Mouse (Mus musculus) CH12.LX (cell line): ENCODE measurements around the gene Ifna13.

Experiments
- CTCF ChIP-seq, 2 experiments: IDR thresholded peaks in 1 of 2; conservative IDR thresholded peaks in 1 of 2; 2 replicates each; pipeline ENCODE4 v1.5.1; 2011 to 2012; ENCODE audit warnings: low read depth in 2 of 2, low read length in 2 of 2, improper control_type of control experiment in 1 of 2, inconsistent platforms in 1 of 2, mild to moderate bottlenecking in 1 of 2, moderate library complexity in 1 of 2
- NRF1 ChIP-seq: IDR thresholded peaks from 2 replicates; pipeline ENCODE4 v1.6.1; 2014; ENCODE audit warnings: low read depth, mild to moderate bottlenecking, inconsistent platforms, low read length, improper control_type of control experiment, moderate library complexity

DNA sequence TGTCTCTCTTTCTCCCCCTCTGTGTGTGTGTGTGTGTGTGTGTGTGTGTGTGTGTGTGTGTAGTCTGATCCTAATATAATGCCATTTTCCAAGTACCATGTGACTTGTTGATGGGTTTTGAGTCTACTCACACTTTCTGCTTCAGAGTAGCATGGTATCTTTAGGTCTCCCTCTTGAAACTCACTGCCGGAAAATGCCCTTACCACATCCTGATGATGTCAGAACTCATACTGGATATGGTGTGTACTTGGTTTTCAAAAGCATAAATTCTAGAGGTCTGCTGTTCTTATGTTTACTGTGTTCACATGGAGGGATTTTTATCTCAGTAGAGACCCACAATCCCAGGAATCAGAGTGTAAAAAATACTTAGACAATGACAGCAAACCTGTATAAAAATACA lies 48.3 kb upstream of the Ifna13 start:
- TF ChIP-seq NRF1 (no peak), CTCF (conservative IDR thresholded peaks at IDR 0.05 in 1 of 2, IDR thresholded peaks at IDR 0.05 in 1 of 2; ENCODE audit: low read depth in 2 of 2, low read length in 2 of 2) (no peak)
